Mouse (Mus musculus): ENCODE measurements around the gene Ift140. TPM values are rescaled to one million over a fixed set of nuclear protein-coding genes. Genes with fewer than 3 reads are reported as not detected.

The Ift140 gene
- polyA plus RNA-seq, 1 experiment from 2014 or later: 18.7 TPM

DNA sequence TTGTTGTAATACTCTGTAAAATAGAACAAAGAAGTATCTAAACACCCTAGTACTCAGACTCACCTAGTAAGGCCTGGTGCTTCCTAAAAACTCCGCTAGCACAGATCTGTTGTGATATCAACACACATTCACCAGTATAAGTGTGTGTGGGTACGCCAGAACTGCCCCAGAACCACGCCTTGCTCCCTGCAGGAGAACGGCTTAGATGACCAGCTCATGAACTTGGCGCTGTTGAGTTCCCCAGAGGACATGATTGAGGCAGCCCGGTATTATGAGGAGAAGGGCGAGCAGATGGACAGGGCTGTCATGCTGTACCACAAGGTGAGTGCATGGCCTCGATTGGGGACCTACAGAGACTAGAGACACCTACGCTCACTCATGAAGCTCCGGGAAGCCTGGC lies 74.6 kb downstream of the Ift140 start:
- H3K36me3 ChIP-seq (ENCODE audit: control insufficient read depth, insufficient read depth, low read length): peaks cover 18% of the 10 kb centered on the region
- H3K4me1 ChIP-seq (ENCODE audit: control insufficient read depth, insufficient read depth, low read length): no peaks in the 10 kb centered on the region
- H3K27me3 ChIP-seq (ENCODE audit: control insufficient read depth, insufficient read depth, low read length): no peaks in the 10 kb centered on the region
- H3K4me2 ChIP-seq (replicated peaks; ENCODE audit: low read depth, low read length): no peak overlapping the region
- ATAC-seq (ENCODE audit: insufficient number of reproducible peaks, insufficient read depth, low FRiP score, low read depth): no peak
- no peak overlapping the region for H3K27ac ChIP-seq (ENCODE audit: low read length)
- no peak overlapping the region for H3K9ac ChIP-seq (replicated peaks; ENCODE audit: low read depth, low read length)
- H3K9me3 ChIP-seq (ENCODE audit: control insufficient read depth, low read depth, low read length): no peaks in the 10 kb centered on the region
- no peak overlapping the region for H3K4me3 ChIP-seq (ENCODE audit: low read depth, low read length)
- WGBS: 95% methylated on average over 10 of the region's 10 CpGs

DNA sequence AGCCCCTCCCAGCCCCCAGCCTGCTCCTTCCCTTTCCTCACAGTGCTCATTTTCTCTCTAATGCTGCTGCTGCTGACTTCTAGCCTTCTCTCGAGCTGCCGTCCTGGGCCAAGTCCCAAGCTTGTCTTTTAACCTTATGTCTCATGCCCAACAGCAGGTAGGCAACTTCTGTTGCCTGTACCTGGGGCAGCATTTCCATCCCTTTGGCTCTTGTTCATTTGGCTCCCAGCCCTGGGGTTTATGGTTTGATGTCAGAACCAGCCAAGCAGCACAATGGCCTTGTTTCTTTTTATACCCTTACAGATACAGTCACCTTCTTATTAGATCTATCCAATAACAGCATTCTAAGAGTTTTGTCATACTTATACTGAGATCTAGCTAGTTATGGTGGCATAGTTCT lies 80.3 kb downstream of the Ift140 start:
- Histone ChIP-seq H3K9me3 (ENCODE audit: control insufficient read depth, low read depth, low read length) (no peaks in the 10 kb centered on the region), H3K27ac (ENCODE audit: low read length) (no peak overlapping the region), H3K36me3 (ENCODE audit: control insufficient read depth, insufficient read depth, low read length) (peaks cover 41% of the 10 kb centered on the region), H3K9ac (replicated peaks; ENCODE audit: low read depth, low read length) (no peak overlapping the region), H3K4me1 (ENCODE audit: control insufficient read depth, insufficient read depth, low read length) (no peaks in the 10 kb centered on the region), H3K27me3 (ENCODE audit: control insufficient read depth, insufficient read depth, low read length) (no peaks in the 10 kb centered on the region), H3K4me2 (replicated peaks; ENCODE audit: low read depth, low read length) (no peak overlapping the region), H3K4me3 (ENCODE audit: low read depth, low read length) (no peak overlapping the region)
- 90% methylated on average over 2 of the region's 2 CpGs for WGBS
- ATAC-seq (ENCODE audit: insufficient number of reproducible peaks, insufficient read depth, low FRiP score, low read depth): no peak

GRCm38 (mm10) chr17:25100052-25100451 lies 84.2 kb downstream of the Ift140 start:
- H3K4me3 ChIP-seq (ENCODE audit: low read depth, low read length): no peak overlapping the region
- H3K9me3 ChIP-seq (ENCODE audit: control insufficient read depth, low read depth, low read length): no peaks in the 10 kb centered on the region
- no peaks in the 10 kb centered on the region for H3K27me3 ChIP-seq (ENCODE audit: control insufficient read depth, insufficient read depth, low read length)
- no peak for ATAC-seq (ENCODE audit: insufficient number of reproducible peaks, insufficient read depth, low FRiP score, low read depth)
- H3K4me2 ChIP-seq (replicated peaks; ENCODE audit: low read depth, low read length): no peak overlapping the region
- no peak overlapping the region for H3K9ac ChIP-seq (replicated peaks; ENCODE audit: low read depth, low read length)
- H3K27ac ChIP-seq (ENCODE audit: low read length): no peak overlapping the region
- H3K4me1 ChIP-seq (ENCODE audit: control insufficient read depth, insufficient read depth, low read length): no peaks in the 10 kb centered on the region
- peaks cover 60% of the 10 kb centered on the region for H3K36me3 ChIP-seq (ENCODE audit: control insufficient read depth, insufficient read depth, low read length)
- WGBS: 89% methylated on average over 6 of the region's 6 CpGs

GRCm38 (mm10) chr17:25101338-25101737 lies 85.5 kb downstream of the Ift140 start:
- no peaks in the 10 kb centered on the region for H3K9me3 ChIP-seq (ENCODE audit: control insufficient read depth, low read depth, low read length)
- H3K27me3 ChIP-seq (ENCODE audit: control insufficient read depth, insufficient read depth, low read length): no peaks in the 10 kb centered on the region
- peaks cover 72% of the 10 kb centered on the region for H3K36me3 ChIP-seq (ENCODE audit: control insufficient read depth, insufficient read depth, low read length)
- H3K27ac ChIP-seq (ENCODE audit: low read length): no peak overlapping the region
- WGBS: 91% methylated on average over 11 of the region's 11 CpGs
- H3K4me1 ChIP-seq (ENCODE audit: control insufficient read depth, insufficient read depth, low read length): no peaks in the 10 kb centered on the region
- no peak overlapping the region for H3K4me2 ChIP-seq (replicated peaks; ENCODE audit: low read depth, low read length)
- no peak overlapping the region for H3K4me3 ChIP-seq (ENCODE audit: low read depth, low read length)
- no peak for ATAC-seq (ENCODE audit: insufficient number of reproducible peaks, insufficient read depth, low FRiP score, low read depth)
- no peak overlapping the region for H3K9ac ChIP-seq (replicated peaks; ENCODE audit: low read depth, low read length)

DNA sequence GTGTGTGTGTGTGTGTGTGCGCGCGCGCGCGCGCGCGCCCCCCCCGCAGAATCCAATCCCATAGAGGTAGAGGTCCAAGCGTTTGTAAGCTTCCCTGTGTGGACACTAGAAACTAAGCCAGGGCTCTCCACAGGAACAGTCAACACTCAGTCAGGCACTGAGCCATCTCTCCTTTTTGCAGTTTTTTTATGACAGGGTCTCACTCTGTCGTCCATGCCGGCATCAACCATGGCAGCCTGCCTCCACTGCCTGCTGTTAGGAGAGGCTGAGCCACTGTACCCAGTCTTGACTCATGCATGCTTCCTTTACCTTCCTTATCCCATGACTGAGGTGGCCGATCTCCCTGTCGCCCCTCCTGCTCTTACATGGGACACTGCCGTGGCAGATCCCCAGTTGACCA lies 91.9 kb downstream of the Ift140 start:
- 75% methylated on average over 16 of the region's 16 CpGs for WGBS

GRCm38 (mm10) chr17:25109578-25109977 lies 93.7 kb downstream of the Ift140 start:
- no peak for ATAC-seq (ENCODE audit: insufficient number of reproducible peaks, insufficient read depth, low FRiP score, low read depth)
- H3K27ac ChIP-seq (ENCODE audit: low read length): no peak overlapping the region
- no peak overlapping the region for H3K4me3 ChIP-seq (ENCODE audit: low read depth, low read length)
- H3K4me1 ChIP-seq (ENCODE audit: control insufficient read depth, insufficient read depth, low read length): peaks cover under 1% of the 10 kb centered on the region; the same call in 1 of the 2 replicates
- H3K27me3 ChIP-seq (ENCODE audit: control insufficient read depth, insufficient read depth, low read length): no peaks in the 10 kb centered on the region
- peaks cover 41% of the 10 kb centered on the region for H3K36me3 ChIP-seq (ENCODE audit: control insufficient read depth, insufficient read depth, low read length)
- H3K4me2 ChIP-seq (replicated peaks; ENCODE audit: low read depth, low read length): no peak overlapping the region
- no peaks in the 10 kb centered on the region for H3K9me3 ChIP-seq (ENCODE audit: control insufficient read depth, low read depth, low read length)
- no peak overlapping the region for H3K9ac ChIP-seq (replicated peaks; ENCODE audit: low read depth, low read length)
- 79% methylated on average over 2 of the region's 2 CpGs for WGBS

More for the DNA sequence above, 91.9 kb downstream of the Ift140 start:
- no peak for ATAC-seq (ENCODE audit: insufficient number of reproducible peaks, insufficient read depth, low FRiP score, low read depth)
- Histone ChIP-seq H3K4me2 (replicated peaks; ENCODE audit: low read depth, low read length) (no peak overlapping the region), H3K4me1 (ENCODE audit: control insufficient read depth, insufficient read depth, low read length) (no peaks in the 10 kb centered on the region), H3K36me3 (ENCODE audit: control insufficient read depth, insufficient read depth, low read length) (peaks cover 48% of the 10 kb centered on the region), H3K4me3 (ENCODE audit: low read depth, low read length) (no peak overlapping the region), H3K27ac (ENCODE audit: low read length) (no peak overlapping the region), H3K9me3 (ENCODE audit: control insufficient read depth, low read depth, low read length) (no peaks in the 10 kb centered on the region), H3K27me3 (ENCODE audit: control insufficient read depth, insufficient read depth, low read length) (no peaks in the 10 kb centered on the region), H3K9ac (replicated peaks; ENCODE audit: low read depth, low read length) (no peak overlapping the region)

DNA sequence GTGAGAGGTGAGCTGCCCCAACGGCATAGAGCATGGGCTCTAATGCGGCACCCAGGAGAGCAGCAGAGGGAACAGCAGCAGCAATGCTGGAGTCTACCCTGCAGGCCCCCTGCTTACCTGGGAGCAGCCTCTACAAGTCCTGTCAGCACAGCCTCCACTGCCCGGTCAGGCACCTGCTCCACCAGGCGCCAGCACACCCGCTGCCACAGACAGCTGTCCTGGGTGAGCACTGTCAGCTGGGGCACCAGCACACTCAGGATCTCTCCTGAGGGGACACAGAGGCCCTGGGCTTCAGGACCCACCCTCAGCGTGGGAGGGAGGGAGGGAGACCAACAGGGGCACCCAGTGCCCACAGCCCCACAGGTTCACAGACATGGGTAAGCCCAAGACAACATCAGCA lies 94.7 kb downstream of the Ift140 start:
- no peak for ATAC-seq (ENCODE audit: insufficient number of reproducible peaks, insufficient read depth, low FRiP score, low read depth)
- Histone ChIP-seq H3K36me3 (ENCODE audit: control insufficient read depth, insufficient read depth, low read length) (peaks cover 33% of the 10 kb centered on the region), H3K27me3 (ENCODE audit: control insufficient read depth, insufficient read depth, low read length) (no peaks in the 10 kb centered on the region), H3K4me2 (replicated peaks; ENCODE audit: low read depth, low read length) (no peak overlapping the region), H3K27ac (ENCODE audit: low read length) (no peak overlapping the region), H3K9ac (replicated peaks; ENCODE audit: low read depth, low read length) (no peak overlapping the region), H3K9me3 (ENCODE audit: control insufficient read depth, low read depth, low read length) (no peaks in the 10 kb centered on the region), H3K4me3 (ENCODE audit: low read depth, low read length) (no peak overlapping the region), H3K4me1 (ENCODE audit: control insufficient read depth, insufficient read depth, low read length) (peaks cover 4% of the 10 kb centered on the region; the same call in 1 of the 2 replicates)
- WGBS: 88% methylated on average over 6 of the region's 6 CpGs

GRCm38 (mm10) chr17:25111220-25111619 lies 95.3 kb downstream of the Ift140 start:
- Histone ChIP-seq H3K9me3 (ENCODE audit: control insufficient read depth, low read depth, low read length) (no peaks in the 10 kb centered on the region), H3K4me2 (replicated peaks; ENCODE audit: low read depth, low read length) (no peak overlapping the region), H3K27ac (ENCODE audit: low read length) (no peak overlapping the region), H3K4me3 (ENCODE audit: low read depth, low read length) (no peak overlapping the region), H3K36me3 (ENCODE audit: control insufficient read depth, insufficient read depth, low read length) (peaks cover 27% of the 10 kb centered on the region), H3K27me3 (ENCODE audit: control insufficient read depth, insufficient read depth, low read length) (no peaks in the 10 kb centered on the region), H3K9ac (replicated peaks; ENCODE audit: low read depth, low read length) (no peak overlapping the region), H3K4me1 (ENCODE audit: control insufficient read depth, insufficient read depth, low read length) (peaks cover 4% of the 10 kb centered on the region; the same call in 1 of the 2 replicates)
- 93% methylated on average over 5 of the region's 5 CpGs for WGBS
- ATAC-seq (ENCODE audit: insufficient number of reproducible peaks, insufficient read depth, low FRiP score, low read depth): no peak

- Histone ChIP-seq H3K9ac (replicated peaks; ENCODE audit: low read depth, low read length) (no peak overlapping the region), H3K4me1 (ENCODE audit: control insufficient read depth, insufficient read depth, low read length) (peaks cover 4% of the 10 kb centered on the region; the same call in 1 of the 2 replicates), H3K4me3 (ENCODE audit: low read depth, low read length) (no peak overlapping the region), H3K27me3 (ENCODE audit: control insufficient read depth, insufficient read depth, low read length) (no peaks in the 10 kb centered on the region), H3K9me3 (ENCODE audit: control insufficient read depth, low read depth, low read length) (no peaks in the 10 kb centered on the region), H3K36me3 (ENCODE audit: control insufficient read depth, insufficient read depth, low read length) (peaks cover 26% of the 10 kb centered on the region), H3K27ac (ENCODE audit: low read length) (no peak overlapping the region), H3K4me2 (replicated peaks; ENCODE audit: low read depth, low read length) (no peak overlapping the region)
- WGBS: 87% methylated on average over 8 of the region's 8 CpGs
- no peak for ATAC-seq (ENCODE audit: insufficient number of reproducible peaks, insufficient read depth, low FRiP score, low read depth)
Observed at GRCm38 (mm10) chr17:25111739-25112422, 96.0 kb downstream of the Ift140 start.
